Mouse (Mus musculus): Measurements from ENCODE around the gene Acsf3.

The Acsf3 gene

DNA sequence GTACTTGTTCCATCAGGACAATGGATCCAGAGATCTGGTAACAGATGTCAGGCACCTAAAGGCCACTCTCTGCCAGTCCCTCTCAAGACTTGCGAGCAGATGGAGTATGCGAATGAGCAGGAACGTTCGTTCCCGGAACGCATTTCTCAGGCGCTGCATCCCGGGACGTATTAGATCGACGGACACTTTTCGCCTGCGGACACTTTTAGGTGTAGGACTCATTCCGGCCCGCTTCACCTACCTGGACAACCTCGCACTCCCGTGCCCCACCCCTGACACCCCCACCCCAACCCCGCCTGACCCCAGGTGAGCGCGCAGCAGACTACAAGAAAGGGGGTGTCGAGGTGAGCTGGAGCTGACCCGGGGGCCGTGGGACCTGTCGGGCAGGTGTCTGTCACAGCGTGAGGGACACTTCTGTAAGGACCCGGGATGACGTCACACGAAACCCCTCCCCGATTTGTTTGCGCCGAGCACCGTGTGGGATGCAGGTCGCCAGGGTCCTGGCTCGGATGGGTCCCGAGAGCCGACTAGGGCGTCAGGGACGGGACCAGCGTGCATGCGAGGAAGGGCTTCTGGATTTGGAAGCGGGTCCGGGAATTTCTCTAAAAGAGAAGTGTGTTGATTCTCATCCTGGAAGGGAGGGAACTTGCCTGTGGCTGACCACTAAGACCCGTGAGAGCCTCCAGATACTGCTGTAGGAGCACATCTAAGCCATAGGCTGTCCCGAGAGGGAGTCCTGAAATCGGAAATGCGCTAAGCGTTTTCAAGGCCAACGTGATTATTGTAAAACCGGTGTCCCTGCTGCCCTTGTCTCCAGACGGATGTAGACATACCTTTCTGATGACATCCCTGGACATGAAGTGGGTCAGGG lies at the start of gene Acsf3:
TSS of gene Acsf3 (plus strand) at position 202 of the 871 bp plus-strand sequence.
- DNase-seq: peak; percentile 83

- no peak for DNase-seq
Observed at GRCm38 (mm10) chr8:122726789-122727188, 48.5 kb upstream of the Acsf3 start.

DNA sequence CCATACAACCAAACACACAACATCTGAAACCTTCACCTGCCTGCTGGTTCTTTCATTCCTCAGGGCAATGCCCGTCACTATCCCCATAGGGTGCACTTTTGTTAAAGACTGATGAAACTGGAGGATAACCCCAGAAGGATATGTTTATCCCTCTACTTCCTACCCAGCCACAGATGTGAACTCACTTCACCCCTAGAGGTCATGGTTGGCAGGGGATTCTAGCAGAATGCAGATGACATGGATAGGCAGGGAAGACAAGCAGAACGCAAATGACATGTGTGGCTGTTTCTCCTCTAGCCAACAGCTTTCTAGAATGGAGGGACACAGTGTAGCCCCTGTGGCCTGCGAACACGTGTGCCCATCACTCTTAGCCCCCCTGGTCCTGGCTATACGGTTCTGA lies 47.9 kb upstream of the Acsf3 start:
- no peak for DNase-seq

GRCm38 (mm10) chr8:122728630-122729029 lies 46.7 kb upstream of the Acsf3 start:
- no peak for DNase-seq

- no peak for DNase-seq
Observed at GRCm38 (mm10) chr8:122735110-122735509, 40.2 kb upstream of the Acsf3 start.

DNA sequence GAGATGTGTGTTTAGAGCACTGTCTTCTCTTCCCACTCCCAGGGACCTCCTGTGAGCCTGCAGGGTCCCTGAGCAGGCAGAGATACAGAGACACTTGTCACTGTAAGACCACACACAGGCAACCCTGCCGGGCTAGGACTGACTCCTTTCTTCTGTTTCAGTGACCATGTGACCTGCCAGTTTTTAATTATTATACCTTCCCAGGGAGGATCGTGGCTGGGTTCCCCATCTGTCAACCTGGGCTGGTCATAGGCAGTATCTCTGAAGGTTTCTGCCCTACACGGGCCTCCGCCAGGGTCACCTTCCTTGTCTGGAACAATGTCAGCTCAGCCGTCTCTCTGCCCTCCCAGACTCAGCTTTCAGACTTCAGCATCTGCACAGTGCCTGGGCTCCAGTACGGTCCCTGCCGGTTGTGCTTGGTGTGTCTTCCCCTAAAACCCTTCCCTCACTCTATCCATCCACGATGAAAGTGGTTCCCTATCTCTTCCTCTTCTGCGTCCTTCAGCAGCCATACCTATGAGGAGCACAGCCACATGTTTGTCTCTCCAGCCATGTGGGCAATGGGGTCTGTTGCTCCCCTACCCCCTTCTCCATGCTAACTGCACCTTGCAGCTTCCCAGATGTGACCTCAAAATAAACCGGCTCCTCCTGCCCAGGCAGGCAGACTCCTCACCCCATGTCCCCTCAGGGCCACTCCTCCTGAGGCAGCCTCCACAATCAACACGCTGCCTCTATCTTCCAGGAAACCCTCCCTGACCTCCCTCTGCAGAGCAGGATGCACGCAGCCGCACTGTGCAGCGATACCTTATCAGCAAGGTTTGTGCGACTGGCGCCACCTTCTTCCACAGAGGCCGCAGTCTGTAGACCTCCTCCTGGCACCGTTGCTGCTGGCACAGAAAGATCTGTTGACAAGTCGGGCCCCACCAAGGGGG lies 39.5 kb upstream of the Acsf3 start:
- no peak for DNase-seq

GRCm38 (mm10) chr8:122736623-122737022 lies 38.7 kb upstream of the Acsf3 start:
- DNase-seq: no peak

DNA sequence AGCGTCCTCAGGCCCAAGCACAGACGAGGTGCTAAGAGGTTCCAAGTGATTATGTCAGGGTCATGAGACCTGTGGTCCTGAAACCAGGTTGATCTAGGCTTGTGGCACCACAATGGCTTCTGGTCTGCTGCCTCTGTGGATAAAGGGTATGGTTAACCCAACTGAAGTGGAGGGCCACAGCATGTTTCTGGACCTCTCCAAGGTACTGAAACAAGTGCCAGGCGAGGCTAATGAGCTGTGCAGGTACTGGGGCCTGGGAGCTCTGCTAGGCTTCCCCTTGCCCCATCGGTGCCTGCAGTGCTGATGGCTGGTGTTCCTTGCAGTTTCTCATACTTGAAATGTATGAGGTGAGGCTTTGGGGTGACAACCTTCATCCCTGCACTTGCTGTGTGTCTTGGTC lies 38.2 kb upstream of the Acsf3 start:
- no peak for DNase-seq

GRCm38 (mm10) chr8:122737886-122738285 lies 37.4 kb upstream of the Acsf3 start:
- DNase-seq: no peak

GRCm38 (mm10) chr8:122739102-122739725 lies 36.1 kb upstream of the Acsf3 start:
- peak; percentile 67 for DNase-seq

GRCm38 (mm10) chr8:122742471-122742870 lies 32.8 kb upstream of the Acsf3 start:
- no peak for DNase-seq

GRCm38 (mm10) chr8:122745022-122745749 lies 30.1 kb upstream of the Acsf3 start:
- peak; percentile 62 for DNase-seq

DNA sequence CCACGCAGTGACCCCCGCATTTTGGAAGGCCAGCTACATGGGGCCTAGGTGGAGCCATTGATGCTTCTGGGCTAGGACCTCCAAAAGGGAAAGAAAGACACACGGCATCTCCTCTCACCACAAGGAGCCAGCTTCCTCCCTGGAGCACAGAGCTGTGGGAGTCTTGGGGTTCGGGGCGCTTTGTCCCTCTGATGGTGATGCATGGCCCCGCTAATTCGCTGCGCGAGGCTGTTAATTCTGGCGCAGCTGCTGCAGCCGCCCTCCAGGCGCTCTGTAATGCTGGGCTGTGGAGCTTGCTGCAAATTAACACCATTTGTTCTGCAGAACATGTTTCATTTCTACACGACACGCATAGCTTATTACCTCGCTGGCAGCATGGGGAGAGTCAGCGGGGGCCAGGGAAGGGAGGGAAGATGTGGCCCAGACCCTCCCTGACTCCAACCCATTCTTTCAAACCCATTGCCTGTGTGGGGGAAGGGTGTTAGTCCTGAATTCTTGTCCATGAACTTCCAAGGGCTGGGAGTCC lies 29.5 kb upstream of the Acsf3 start:
- no peak for DNase-seq

GRCm38 (mm10) chr8:122746439-122746838 lies 28.8 kb upstream of the Acsf3 start:
- no peak for DNase-seq

DNA sequence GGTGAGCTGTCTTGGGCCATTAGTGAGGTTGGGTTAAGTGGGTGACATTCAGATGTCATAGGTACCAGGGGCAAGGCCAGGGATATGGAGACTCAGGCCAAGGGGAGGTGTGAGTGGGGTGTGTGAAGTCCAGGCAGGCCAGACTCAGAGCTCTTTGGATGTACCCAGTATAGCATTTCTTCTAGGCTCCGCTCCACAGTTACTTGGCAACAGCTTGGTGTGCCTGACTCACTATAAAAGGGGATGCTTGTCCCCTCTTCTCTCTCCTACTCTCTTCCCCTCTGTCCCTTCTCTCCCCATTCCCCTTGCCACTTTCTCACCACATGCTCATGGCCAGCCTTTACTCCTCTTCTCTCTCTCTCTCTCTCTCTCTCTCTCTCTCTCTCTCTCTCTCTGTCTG lies 27.5 kb upstream of the Acsf3 start:
- no peak for DNase-seq

GRCm38 (mm10) chr8:122749333-122749958 lies 25.8 kb upstream of the Acsf3 start:
- DNase-seq: no peak

- peak; percentile 54 for DNase-seq
Observed at GRCm38 (mm10) chr8:122751342-122751741, 23.9 kb upstream of the Acsf3 start.

- peak; percentile 72 for DNase-seq
Observed at GRCm38 (mm10) chr8:122752111-122752721, 23.1 kb upstream of the Acsf3 start.

GRCm38 (mm10) chr8:122758597-122758996 lies 16.7 kb upstream of the Acsf3 start:
- DNase-seq: no peak

GRCm38 (mm10) chr8:122760116-122760515 lies 15.2 kb upstream of the Acsf3 start:
- no peak for DNase-seq

DNA sequence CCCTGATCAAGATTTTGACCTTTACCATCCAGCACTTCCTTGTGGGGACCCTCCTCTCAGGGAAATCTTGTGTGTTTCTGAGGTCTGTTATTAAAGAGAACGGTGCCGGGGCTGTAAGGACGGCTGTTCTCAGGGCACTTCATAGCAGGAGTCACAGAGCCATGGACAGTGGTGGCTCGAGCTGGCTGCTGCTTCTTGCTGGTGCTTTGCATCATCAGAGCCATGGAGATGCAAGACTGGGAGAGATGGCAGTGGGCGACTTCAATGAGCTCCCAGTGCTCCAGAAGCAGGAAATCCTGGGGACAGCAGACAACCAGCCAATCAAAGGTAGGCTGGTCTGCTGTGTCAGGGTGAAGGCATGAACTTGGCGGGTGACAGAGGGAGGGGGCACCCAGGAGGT lies 14.2 kb upstream of the Acsf3 start:
- DNase-seq: no peak
